Mouse (Mus musculus) G1E (cell line): ENCODE measurements around the gene Adgrb3.

Experiments used
- CTCF ChIP-seq: IDR thresholded peaks from 2 replicates; pipeline ENCODE4 v1.5.1; 2012; ENCODE audit warnings: low read depth, low read length, inconsistent platforms, mixed read lengths
- GATA1 ChIP-seq: IDR thresholded peaks from 2 replicates; pipeline ENCODE4 v1.6.1; 2012; ENCODE audit warnings: borderline replicate concordance, low read length, inconsistent platforms, mixed read lengths
- TAL1 ChIP-seq: conservative IDR thresholded peaks from 2 replicates; pipeline ENCODE4 v1.6.1; 2012; ENCODE audit warnings: low read depth, low read length, inconsistent platforms, mixed read lengths

DNA sequence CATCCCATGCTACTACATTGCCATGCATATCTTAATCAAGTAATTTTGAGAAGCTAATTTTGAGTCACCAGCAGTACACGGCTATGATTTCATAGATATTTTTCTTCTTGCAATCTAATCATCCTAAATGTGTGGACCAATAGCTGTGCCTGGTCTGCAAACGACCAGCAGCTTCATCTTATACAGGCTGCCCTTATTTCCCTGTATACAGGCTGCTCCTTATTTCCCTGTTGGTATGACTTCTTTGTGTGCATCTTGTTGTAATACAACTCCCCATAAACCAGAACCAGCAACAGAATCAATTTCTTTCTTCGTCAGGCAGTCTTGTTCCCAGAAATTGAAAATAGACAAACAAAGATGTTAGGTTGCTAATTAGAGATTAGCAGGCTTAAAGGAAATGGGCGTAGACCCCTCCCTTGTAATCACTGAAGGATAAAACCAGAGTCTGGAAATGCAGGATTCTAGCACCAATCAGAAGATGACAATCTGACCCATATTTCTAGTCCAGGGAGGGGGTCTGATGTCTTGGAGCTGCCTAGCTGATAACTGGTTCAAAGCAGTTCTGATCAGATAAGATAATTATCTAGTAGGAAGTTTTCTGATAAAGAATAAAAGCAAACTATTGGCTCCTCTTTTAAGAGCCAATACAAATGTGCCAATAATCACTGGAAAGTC, 697.2 kb downstream of the Adgrb3 start:
- TF ChIP-seq CTCF, result no peak
- no peak for TF ChIP-seq GATA1
- TF ChIP-seq TAL1, result no peak
